10 mouse cellular contexts compared by ENCODE assay signal in genomic region chr5:65761921-65762320, GRCm38 (mm10). TPM values are rescaled to one million over a fixed set of nuclear protein-coding genes. Genes with fewer than 3 reads are reported as not detected.
DNase-seq lines count a peak whose midpoint lies in the region; ATAC-seq lines count a peak whose summit lies in the region.
"Had no signal": no experiment of that assay in that cellular context is flagged by ENCODE, and none has a peak within 500 bp of the region (broad histone marks: within the 10 kb centered on the region; RNA-seq: fewer than 3 reads in every experiment).

No protein-coding gene starts in this region.

- no peak for DNase-seq in heart, postnatal 10 days
- peak; percentile 40 for DNase-seq in NIH3T3 (ENCODE audit: low read depth)
- no peak for DNase-seq in urinary bladder, adult 2 months (ENCODE audit: low spot score)
- no peak for DNase-seq in ovary, postnatal 10 days (ENCODE audit: low spot score)
- DNase-seq in right cerebral cortex, postnatal 4 days, result no peak
- DNase-seq: kidney, postnatal 10 days had no signal

- H3K4me3 ChIP-seq in heart, embryonic 15.5 days, result no peak overlapping the region
- no peak overlapping the region for H3K4me3 ChIP-seq in forebrain, embryonic 12.5 days (replicated peaks)
- H3K4me3 ChIP-seq in liver, embryonic 15.5 days (replicated peaks), result no peak overlapping the region

- ATAC-seq in heart, embryonic 15.5 days (replicated peaks; ENCODE audit: insufficient number of reproducible peaks, insufficient read depth, low FRiP score, low read depth), result no peak
- peak; percentile 31; the same call in 1 of the 2 replicates for ATAC-seq in forebrain, embryonic 12.5 days (ENCODE audit: low FRiP score)
- ATAC-seq in liver, embryonic 15.5 days (ENCODE audit: insufficient read depth), result no peak

- peak overlapping the region; percentile 31 for H3K4me2 ChIP-seq in heart, embryonic 15.5 days
- peak overlapping the region; percentile 36 for H3K4me2 ChIP-seq in forebrain, embryonic 12.5 days
- H3K4me2 ChIP-seq in liver, embryonic 15.5 days, result no peak overlapping the region

- no peaks in the 10 kb centered on the region for H3K36me3 ChIP-seq in heart, embryonic 15.5 days
- no peaks in the 10 kb centered on the region for H3K36me3 ChIP-seq in forebrain, embryonic 12.5 days (replicated peaks)
- no peaks in the 10 kb centered on the region for H3K36me3 ChIP-seq in liver, embryonic 15.5 days (replicated peaks)

- H3K9ac ChIP-seq in heart, embryonic 15.5 days, result no peak overlapping the region
- no peak overlapping the region for H3K9ac ChIP-seq in forebrain, embryonic 12.5 days
- no peak overlapping the region for H3K9ac ChIP-seq in liver, embryonic 15.5 days

- H3K27me3 ChIP-seq in heart, embryonic 15.5 days, result no peaks in the 10 kb centered on the region
- no peaks in the 10 kb centered on the region for H3K27me3 ChIP-seq in forebrain, embryonic 12.5 days
- H3K27me3 ChIP-seq in liver, embryonic 15.5 days, result no peaks in the 10 kb centered on the region
- H3K27me3 ChIP-seq: megakaryocyte, embryonic 14.5 days had no signal

- intact Hi-C loops in heart, postnatal 10 days (cut with DNase I), result loop anchor here (2.0 to 10.0 kb wide), 3 partner anchors 37 to 267 kb away; partner anchors contain the start of genes Gm43552 and Pds5a

- H3K9me3 ChIP-seq in heart, embryonic 15.5 days (replicated peaks), result no peaks in the 10 kb centered on the region
- H3K9me3 ChIP-seq in forebrain, embryonic 12.5 days, result no peaks in the 10 kb centered on the region
- H3K9me3 ChIP-seq in liver, embryonic 15.5 days (replicated peaks), result no peaks in the 10 kb centered on the region
- H3K9me3 ChIP-seq: megakaryocyte, embryonic 14.5 days had no signal

- H3K27ac ChIP-seq in heart, embryonic 15.5 days, result no peak overlapping the region
- H3K27ac ChIP-seq in forebrain, embryonic 12.5 days, result 0 out of 2 replicates have a peak overlapping the region, but pooled peaks have one; percentile 36
- H3K27ac ChIP-seq in liver, embryonic 15.5 days (replicated peaks), result peak overlapping the region; percentile 39

- H3K4me1 ChIP-seq in heart, embryonic 15.5 days (replicated peaks), result peaks cover 16% of the 10 kb centered on the region
- H3K4me1 ChIP-seq in forebrain, embryonic 12.5 days, result peaks cover 16% of the 10 kb centered on the region
- peaks cover 29% of the 10 kb centered on the region for H3K4me1 ChIP-seq in liver, embryonic 15.5 days (replicated peaks)

RNA-seq across cellular contexts. Expression of gene N4bp2, which starts 1.4 kb away (rescaled TPM):
- polyA plus RNA-seq in heart, embryonic 15.5 days (2015; fragmentation: Nextera tagmentation; extraction: Ambion mirVana), result 12.9 and 13.5 TPM in 2 replicates
- total RNA-seq in heart, postnatal 10 days (2021), result 10 to 100 TPM; 27.6 to 28.3 TPM
- polyA plus RNA-seq in forebrain, embryonic 12.5 days (2016; fragmentation: Nextera tagmentation; extraction: Ambion mirVana), result 42.1 and 43.5 TPM in 2 replicates
- 7.8 and 8.5 TPM in 2 replicates for polyA plus RNA-seq in liver, embryonic 15.5 days (2015; fragmentation: Nextera tagmentation; extraction: Ambion mirVana)
- 7.9 TPM in 2 replicates for polyA plus RNA-seq in urinary bladder, adult 2 months (2012; rRNA removed)
